Mouse (Mus musculus) liver, adult 2 months (tissue): ENCODE data around the gene Pak6. TPM values are rescaled to one million over a fixed set of nuclear protein-coding genes. Genes with fewer than 3 reads are reported as not detected.

Experiments
- DNase-seq: peaks from one replicate; pipeline ENCODE4 v3.0.0-alpha.2; 2011; ENCODE audit warnings: low read depth, low spot score; ENCODE audit errors: extremely low read depth
- H3K27ac ChIP-seq: fragments of 200-500 bp; replicated peaks from 2 replicates; pipeline ENCODE4 v1.5.1; 2012; ENCODE audit warnings: low read depth, mild to moderate bottlenecking, control low read depth, inconsistent platforms, low read length; ENCODE audit not compliant: insufficient read depth
- H3K27me3 ChIP-seq: fragments of 200-500 bp; 2 replicates; pipeline ENCODE4 v1.6.1; 2012; ENCODE audit warnings: mild to moderate bottlenecking, moderate library complexity, low read length, inconsistent platforms; ENCODE audit not compliant: control insufficient read depth, insufficient read depth
- H3K36me3 ChIP-seq: fragments of 200-500 bp; 2 replicates; pipeline ENCODE4 v1.6.1; 2012; ENCODE audit warnings: low read length, inconsistent platforms; ENCODE audit not compliant: control insufficient read depth, insufficient read depth
- H3K4me1 ChIP-seq: fragments of 200-500 bp; 2 replicates; pipeline ENCODE4 v1.6.1; 2011; ENCODE audit warnings: low read length; ENCODE audit not compliant: control insufficient read depth, insufficient read depth
- H3K4me3 ChIP-seq: fragments of 200-500 bp; 2 replicates; pipeline ENCODE4 v1.5.1; 2011; ENCODE audit warnings: low read depth, mild to moderate bottlenecking, control low read depth, low read length, moderate library complexity; ENCODE audit not compliant: insufficient read depth
- H3K79me2 ChIP-seq: fragments of 200-500 bp; 2 replicates; pipeline ENCODE4 v1.6.1; 2012; ENCODE audit warnings: inconsistent platforms, mild to moderate bottlenecking, low read length, moderate library complexity; ENCODE audit not compliant: control insufficient read depth, insufficient read depth
- H3K9ac ChIP-seq: fragments of 200-500 bp; 2 replicates; pipeline ENCODE4 v1.6.1; 2012; ENCODE audit warnings: low read depth, mild to moderate bottlenecking, control low read depth, inconsistent platforms, low read length
- CTCF ChIP-seq: fragments of 200-500 bp; IDR thresholded peaks from 2 replicates; pipeline ENCODE4 v1.5.1; 2011; ENCODE audit warnings: low read depth, low read length, control low read depth
- POLR2A ChIP-seq: fragments of 200-500 bp; IDR thresholded peaks from 2 replicates; pipeline ENCODE4 v1.6.1; 2011; ENCODE audit warnings: low read length, control low read depth; ENCODE audit not compliant: insufficient read depth; ENCODE audit errors: extremely low read depth
- WGBS: fragments of 180-500 bp; shearing (Covaris S2); methylation state at CpG from one replicate; pipeline ENCODE4 v1.1.7; 2018; 5-methylcytosine and 5-hydroxymethylcytosine counted together
- polyA plus RNA-seq: library from polyadenylated mRNA; depleted of rRNA; stranded (reverse); fragments of >200 nt; gene quantifications from 2 replicates; pipeline ENCODE4 v1.2.3, GENCODE M21; 2012
- total RNA-seq: library from RNA; depleted of rRNA; stranded (reverse); fragments of >200 nt; gene quantifications from 2 replicates; pipeline ENCODE4 v1.2.3, GENCODE M21; 2014

The Pak6 gene
- total and polyA plus RNA-seq, 2 experiments, result 0.23 TPM; not detected in 1

- H3K36me3 ChIP-seq, result no peaks in the 10 kb centered on the region
- no peak overlapping the region for H3K4me3 ChIP-seq
- no peak overlapping the region for H3K27ac ChIP-seq
- 33% methylated on average over 3 of the region's 3 CpGs for WGBS
- TF ChIP-seq CTCF (no peak), POLR2A (no peak)
- H3K27me3 ChIP-seq, result no peaks in the 10 kb centered on the region
- DNase-seq, result peak; percentile 42
- no peak overlapping the region for H3K9ac ChIP-seq
- H3K79me2 ChIP-seq, result no peaks in the 10 kb centered on the region
- H3K4me1 ChIP-seq, result no peaks in the 10 kb centered on the region
These were observed 24.7 kb downstream of the Pak6 start for GRCm38 (mm10) chr2:118687791-118688190.

GRCm38 (mm10) chr2:118689875-118690274, 26.8 kb downstream of the Pak6 start:
- H3K9ac ChIP-seq, result no peak overlapping the region
- no peak for TF ChIP-seq CTCF
- TF ChIP-seq POLR2A, result no peak
- no peaks in the 10 kb centered on the region for H3K79me2 ChIP-seq
- DNase-seq, result no peak
- H3K27me3 ChIP-seq, result no peaks in the 10 kb centered on the region
- H3K4me3 ChIP-seq, result no peak overlapping the region
- no peak overlapping the region for H3K27ac ChIP-seq
- no peaks in the 10 kb centered on the region for H3K36me3 ChIP-seq
- 76% methylated on average over 10 of the region's 10 CpGs for WGBS
- H3K4me1 ChIP-seq, result no peaks in the 10 kb centered on the region

DNA sequence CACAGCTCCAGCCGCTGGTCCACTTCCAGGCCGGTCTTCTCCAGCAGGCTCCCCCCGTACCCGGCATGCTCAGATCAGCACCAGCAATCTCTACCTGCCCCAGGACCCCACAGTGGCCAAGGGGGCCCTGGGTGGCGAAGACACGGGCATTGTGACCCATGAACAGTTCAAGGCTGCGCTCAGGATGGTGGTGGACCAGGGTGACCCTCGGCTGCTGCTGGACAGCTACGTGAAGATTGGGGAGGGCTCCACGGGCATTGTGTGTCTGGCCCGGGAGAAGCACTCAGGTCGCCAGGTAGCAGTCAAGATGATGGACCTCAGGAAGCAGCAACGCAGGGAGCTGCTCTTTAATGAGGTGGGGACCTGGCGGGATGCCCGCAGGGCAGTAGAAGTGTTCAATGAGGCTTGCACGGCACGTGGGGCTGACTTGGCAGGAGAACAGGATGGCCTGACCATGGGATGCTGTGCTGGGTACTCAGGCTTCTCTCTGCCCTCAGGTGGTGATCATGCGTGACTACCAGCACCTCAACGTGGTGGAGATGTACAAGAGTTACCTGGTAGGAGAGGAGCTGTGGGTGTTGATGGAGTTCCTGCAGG, 30.4 kb downstream of the Pak6 start:
- WGBS, result 88% methylated on average over 19 of the region's 19 CpGs
- Histone ChIP-seq H3K79me2 (no peaks in the 10 kb centered on the region), H3K27ac (no peak overlapping the region), H3K4me1 (0 out of 2 replicates have a peak, but pooled peaks cover 6% of the 10 kb centered on the region), H3K9ac (no peak overlapping the region), H3K27me3 (no peaks in the 10 kb centered on the region), H3K4me3 (no peak overlapping the region), H3K36me3 (no peaks in the 10 kb centered on the region)
- no peak for DNase-seq
- TF ChIP-seq CTCF (no peak), POLR2A (no peak)

- 25% methylated on average over 11 of the region's 11 CpGs for WGBS
- DNase-seq, result peak; percentile 57
These were observed 32.7 kb downstream of the Pak6 start for GRCm38 (mm10) chr2:118695677-118696232.

GRCm38 (mm10) chr2:118696451-118697308, 33.6 kb downstream of the Pak6 start:
- H3K36me3 ChIP-seq, result no peaks in the 10 kb centered on the region
- TF ChIP-seq POLR2A (no peak), CTCF (no peak)
- 19% methylated on average over 21 of the region's 21 CpGs for WGBS
- no peaks in the 10 kb centered on the region for H3K79me2 ChIP-seq
- H3K4me3 ChIP-seq, result no peak overlapping the region
- H3K27me3 ChIP-seq, result 0 out of 2 replicates have a peak, but pooled peaks cover 2% of the 10 kb centered on the region
- 0 out of 2 replicates have a peak, but pooled peaks cover 6% of the 10 kb centered on the region for H3K4me1 ChIP-seq
- peak; percentile 45 for DNase-seq
- no peak overlapping the region for H3K27ac ChIP-seq
- no peak overlapping the region for H3K9ac ChIP-seq

More at GRCm38 (mm10) chr2:118695677-118696232, 32.7 kb downstream of the Pak6 start:
- Histone ChIP-seq H3K4me1 (0 out of 2 replicates have a peak, but pooled peaks cover 6% of the 10 kb centered on the region), H3K27me3 (no peaks in the 10 kb centered on the region), H3K4me3 (no peak overlapping the region), H3K27ac (no peak overlapping the region), H3K79me2 (no peaks in the 10 kb centered on the region), H3K36me3 (no peaks in the 10 kb centered on the region), H3K9ac (no peak overlapping the region)
- TF ChIP-seq POLR2A (no peak), CTCF (peak; percentile 40; the same call in 1 of the 2 replicates)
